Mouse (Mus musculus) layer of hippocampus, adult 2 months (tissue): ENCODE results near the gene Ugt1a8. TPM values are rescaled to one million over a fixed set of nuclear protein-coding genes. Genes with fewer than 3 reads are reported as not detected.

ENCODE experiments used
- DNase-seq, 2 experiments: peaks; one replicate each; pipeline ENCODE4 v3.0.0; 2022; ENCODE audit warnings: low spot score in 2 of 2
- H3K27ac ChIP-seq: fragments of 200-600 bp; 2 replicates; pipeline ENCODE4 v1.8.1; 2022
- H3K4me3 ChIP-seq: fragments of 200-600 bp; 2 replicates; pipeline ENCODE4 v1.8.1; 2022; ENCODE audit warnings: mild to moderate bottlenecking
- CTCF ChIP-seq: fragments of 200-600 bp; conservative IDR thresholded peaks from 2 replicates; pipeline ENCODE4 v1.8.1; 2022; ENCODE audit warnings: antibody characterized with exemption, mild to moderate bottlenecking, moderate library complexity
- total RNA-seq, 2 experiments: library from RNA; stranded (reverse); gene quantifications; 2 replicates each; pipeline ENCODE4 v1.2.3; 2021

The Ugt1a8 gene
- total RNA-seq, 2 experiments from 2014 or later: not detected

DNA sequence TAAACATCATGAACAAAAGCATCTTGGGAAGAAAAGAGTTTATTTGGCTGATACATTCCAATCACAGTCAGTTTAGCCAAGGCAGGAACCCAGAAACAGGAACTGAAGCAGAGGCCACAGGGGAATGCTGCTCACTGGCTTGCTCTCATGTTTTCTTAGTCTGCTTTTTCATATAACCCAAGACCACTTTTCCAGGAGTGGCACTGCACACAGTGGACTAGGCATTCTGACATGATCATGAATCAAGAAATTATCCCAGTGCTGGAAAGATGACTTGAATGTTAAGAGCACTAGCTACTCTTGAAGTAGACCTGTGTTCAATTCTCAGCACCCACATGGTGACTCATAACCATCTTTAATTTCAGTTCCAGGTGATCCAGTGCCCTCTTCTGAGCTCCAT, 138.1 kb downstream of the Ugt1a8 start:
- DNase-seq: no peak
- TF ChIP-seq CTCF: no peak
- no peak overlapping the region for H3K4me3 ChIP-seq

DNA sequence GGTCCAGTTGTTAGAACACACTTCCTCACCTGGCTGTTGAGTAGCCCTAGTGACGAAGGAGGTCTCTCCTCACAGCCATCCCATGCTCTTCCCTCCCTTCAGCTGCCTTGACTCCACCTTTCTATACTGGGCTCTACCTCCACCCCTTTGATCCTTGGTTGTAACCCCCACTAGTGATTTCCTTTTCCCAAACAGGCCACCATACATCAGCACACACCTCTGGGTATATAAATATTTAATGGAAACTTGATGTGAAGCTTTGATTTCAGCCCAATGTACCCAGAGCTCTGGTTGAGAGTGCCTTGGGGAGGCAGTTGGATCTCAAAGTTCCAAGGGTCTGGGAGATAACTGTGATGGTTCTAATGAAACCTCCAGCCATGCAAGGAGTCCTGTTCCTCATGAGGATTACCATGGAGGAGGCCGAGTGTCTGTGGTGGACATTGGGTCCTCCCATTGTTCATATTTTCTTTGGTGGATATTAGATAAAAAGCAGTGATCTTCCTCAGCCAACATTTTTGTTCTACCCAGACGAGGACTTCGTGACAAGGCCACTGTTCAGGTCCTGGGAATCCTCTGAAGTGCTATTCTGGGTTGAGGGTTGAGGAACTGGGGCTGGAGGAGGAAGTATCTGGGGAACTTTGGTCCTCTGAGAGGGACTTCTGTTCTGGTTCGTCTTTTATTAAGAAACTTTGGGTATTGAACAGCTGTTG, 139.2 kb downstream of the Ugt1a8 start, which contains the start of gene Mroh2a:
Mroh2a (plus strand) TSS at position 317 of the 710 bp plus-strand sequence.
- Histone ChIP-seq H3K27ac (no peak within 1 kb of the TSS), H3K4me3 (no peak within 1 kb of the TSS)
- no peak for DNase-seq
- TF ChIP-seq CTCF: no peak

More for the DNA sequence above, 138.1 kb downstream of the Ugt1a8 start:
- no peak overlapping the region for H3K27ac ChIP-seq

DNA sequence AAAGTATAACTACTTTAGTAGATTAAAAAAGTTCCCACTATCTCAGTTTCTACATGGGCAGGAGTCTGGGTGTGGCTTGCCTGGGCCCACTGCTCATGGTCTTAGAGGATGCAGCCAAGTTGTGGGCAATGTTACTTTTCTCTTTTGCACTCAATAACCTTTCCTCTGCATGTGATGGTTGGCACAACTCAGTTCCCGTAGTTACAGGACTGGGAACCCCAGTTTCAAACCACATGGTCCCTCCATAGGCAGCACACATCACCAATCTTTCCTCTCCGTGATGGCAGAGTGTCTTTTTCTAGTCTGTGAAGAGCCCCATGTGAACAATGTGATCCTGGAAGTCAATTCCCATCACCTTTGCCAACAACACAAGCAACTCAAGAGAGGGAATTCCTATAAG, 139.9 kb downstream of the Ugt1a8 start:
- no peak for DNase-seq
- Histone ChIP-seq H3K27ac (no peak overlapping the region), H3K4me3 (no peak overlapping the region)
- TF ChIP-seq CTCF: no peak

DNA sequence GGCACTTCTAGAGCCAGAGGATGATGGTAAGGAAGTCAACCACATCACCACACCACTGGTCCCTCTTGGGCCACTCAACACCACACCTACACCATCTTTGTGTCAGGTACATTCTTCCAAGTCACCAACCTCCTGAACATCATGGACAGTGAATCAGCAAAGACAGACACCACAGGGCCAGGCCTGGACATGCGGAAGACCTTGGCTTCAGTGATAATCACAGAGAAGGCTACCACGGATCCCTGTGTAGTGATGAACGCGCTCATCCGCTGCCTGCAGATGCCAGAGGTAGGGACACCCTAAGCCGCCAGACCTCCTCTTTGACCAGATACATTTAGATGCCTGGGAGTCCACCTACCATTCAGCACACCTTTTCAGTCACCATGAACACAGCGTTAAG, 140.5 kb downstream of the Ugt1a8 start:
- no peak for TF ChIP-seq CTCF
- no peak overlapping the region for H3K27ac ChIP-seq
- no peak overlapping the region for H3K4me3 ChIP-seq
- DNase-seq: no peak

DNA sequence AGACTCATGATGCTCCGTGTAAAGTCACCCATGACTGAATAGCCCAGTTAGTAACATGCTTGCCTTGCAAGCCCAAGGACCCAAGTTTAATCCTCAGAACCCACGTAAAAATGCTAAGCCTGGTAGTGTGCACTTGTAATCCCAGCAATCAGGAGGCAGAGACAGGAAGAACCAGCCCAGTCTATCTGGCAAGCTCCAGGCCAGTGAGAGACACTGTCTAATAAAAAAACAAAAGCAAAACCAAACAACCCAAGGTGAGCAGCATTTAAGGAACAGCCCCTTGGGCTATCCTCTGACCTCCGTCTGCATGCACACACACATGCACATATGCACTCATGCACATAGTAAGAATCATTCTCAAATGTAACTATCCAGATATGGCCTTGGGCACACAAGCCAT, 142.0 kb downstream of the Ugt1a8 start:
- TF ChIP-seq CTCF: no peak
- Histone ChIP-seq H3K4me3 (no peak overlapping the region), H3K27ac (no peak overlapping the region)
- no peak for DNase-seq

DNA sequence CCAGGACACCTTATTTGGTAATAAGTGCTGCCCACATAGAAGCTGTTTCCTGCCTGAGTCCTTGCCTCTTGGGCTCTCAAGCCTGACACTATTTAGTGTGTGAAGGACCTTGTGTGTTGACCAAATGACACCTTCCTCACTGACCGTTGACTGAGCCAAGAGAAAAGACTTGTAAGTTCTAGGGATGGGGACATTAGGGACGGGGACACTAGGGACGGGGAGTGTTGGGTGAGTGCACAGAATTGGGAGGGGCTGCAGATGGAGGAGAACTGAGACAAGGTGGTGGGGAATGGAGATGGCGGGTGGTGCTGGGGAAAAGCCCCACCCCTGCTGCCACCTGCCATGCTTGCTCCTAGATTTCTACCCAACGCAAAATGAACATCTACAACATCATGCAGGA, 142.4 kb downstream of the Ugt1a8 start:
- no peak for DNase-seq

DNA sequence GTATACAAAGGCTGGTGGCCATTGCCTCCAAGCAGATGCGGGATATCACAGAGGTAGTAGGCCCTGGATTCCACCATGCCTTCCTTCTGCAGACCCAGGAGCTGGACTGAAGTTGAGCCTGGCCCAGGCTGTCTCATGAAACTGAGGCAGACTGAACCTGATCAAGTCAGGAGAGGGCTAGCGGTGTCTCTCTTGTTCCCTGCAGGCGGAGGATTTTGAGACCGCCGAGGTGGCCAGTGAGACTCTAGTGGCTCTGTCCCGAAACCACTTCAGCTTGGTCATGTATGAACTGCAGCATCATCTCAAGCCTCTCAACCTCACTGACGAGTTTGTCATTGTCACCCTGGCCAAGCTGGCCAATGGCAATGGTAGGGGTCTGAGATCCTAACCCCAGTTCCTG, 142.8 kb downstream of the Ugt1a8 start:
- Histone ChIP-seq H3K4me3 (no peak overlapping the region), H3K27ac (no peak overlapping the region)
- DNase-seq: no peak
- TF ChIP-seq CTCF: no peak

More for the DNA sequence above, 142.4 kb downstream of the Ugt1a8 start:
- TF ChIP-seq CTCF: no peak
- no peak overlapping the region for H3K4me3 ChIP-seq
- no peak overlapping the region for H3K27ac ChIP-seq

DNA sequence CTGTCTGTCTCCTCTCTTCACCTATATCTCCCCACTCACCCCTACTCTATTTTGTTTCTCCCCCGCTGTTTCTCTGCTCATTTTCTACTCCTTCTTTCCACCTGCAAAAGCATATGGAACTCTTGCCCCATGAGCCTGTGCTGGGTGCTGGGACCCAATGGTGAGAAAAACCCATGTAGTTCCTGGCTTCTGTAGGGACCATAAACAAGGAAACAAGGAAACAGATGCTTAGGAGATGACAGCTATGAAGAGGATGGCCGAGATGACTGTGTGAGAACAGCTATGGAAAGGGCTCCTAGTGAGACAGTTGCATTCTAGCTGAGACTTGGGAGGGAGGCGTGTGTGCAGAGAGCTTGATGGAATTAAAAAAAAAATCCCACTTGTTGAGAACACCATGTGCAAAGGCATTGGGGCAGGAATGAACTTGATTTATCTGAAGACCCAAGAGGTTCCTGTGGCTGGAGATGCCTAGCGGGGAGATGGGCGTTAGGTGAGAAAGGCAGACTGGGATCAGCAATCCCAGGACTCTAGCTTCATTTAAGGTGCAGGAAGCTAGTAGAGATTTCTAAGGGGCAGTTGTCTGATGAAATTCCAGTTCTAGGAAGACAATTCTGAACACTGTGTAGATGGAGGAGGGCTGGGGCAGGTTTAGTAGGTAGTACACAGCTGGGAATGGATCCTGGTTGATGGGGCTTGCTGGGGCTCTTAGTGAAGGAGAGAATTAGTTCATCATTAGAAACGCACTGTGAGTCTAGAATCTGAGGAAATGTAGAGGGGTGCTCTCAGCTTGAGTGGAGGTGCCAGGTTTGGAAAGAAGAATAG, 143.6 kb downstream of the Ugt1a8 start:
- no peak for TF ChIP-seq CTCF
- DNase-seq: no peak
- Histone ChIP-seq H3K27ac (no peak overlapping the region), H3K4me3 (no peak overlapping the region)

- Histone ChIP-seq H3K4me3 (no peak overlapping the region), H3K27ac (no peak overlapping the region)
- no peak for DNase-seq
- TF ChIP-seq CTCF: no peak
Measured at GRCm38 (mm10) chr1:88231803-88232499, 144.3 kb downstream of the Ugt1a8 start.

- no peak for DNase-seq
- H3K27ac ChIP-seq: no peak overlapping the region
- TF ChIP-seq CTCF: no peak
- no peak overlapping the region for H3K4me3 ChIP-seq
Measured at GRCm38 (mm10) chr1:88232664-88233380, 145.2 kb downstream of the Ugt1a8 start.

DNA sequence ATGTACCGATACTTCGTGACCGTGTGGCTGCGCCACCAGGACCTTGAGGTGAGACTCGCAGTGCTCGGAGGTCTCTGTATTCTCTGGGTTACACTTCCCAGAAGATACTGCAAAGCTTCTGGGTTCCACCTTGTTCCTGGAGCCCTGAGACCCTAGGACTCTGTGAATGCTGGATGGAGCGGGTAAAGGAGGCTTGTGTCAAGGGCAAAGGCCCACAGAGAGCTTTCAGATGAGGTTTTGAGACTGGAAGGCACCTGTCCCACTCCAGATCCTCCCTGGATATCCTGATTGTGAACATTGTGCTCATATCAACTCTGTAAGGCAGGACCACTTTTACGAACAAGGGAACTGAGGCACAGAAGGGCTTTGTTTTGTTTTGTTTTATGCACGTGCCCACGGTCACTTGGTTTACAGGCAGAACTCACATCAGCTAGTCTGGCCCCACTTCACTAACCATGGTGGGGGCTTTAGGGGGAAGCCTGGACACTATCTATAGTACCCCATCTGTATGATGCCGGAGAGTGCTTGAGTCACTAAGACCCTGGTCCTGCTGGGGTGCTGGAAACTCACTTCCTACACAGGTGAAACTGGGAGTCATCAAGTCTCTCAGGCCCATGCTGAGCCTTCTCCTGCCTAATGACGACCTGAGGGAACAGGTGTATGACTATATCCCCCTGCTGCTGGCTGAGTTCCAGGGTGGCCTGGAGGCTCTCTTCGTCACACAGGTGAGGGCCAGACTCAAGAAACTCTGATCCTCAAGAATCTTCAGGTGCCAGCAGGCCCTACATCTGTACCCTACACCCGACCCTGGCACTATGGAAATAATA, 146.0 kb downstream of the Ugt1a8 start:
- no peak overlapping the region for H3K27ac ChIP-seq
- TF ChIP-seq CTCF: no peak
- no peak overlapping the region for H3K4me3 ChIP-seq
- no peak for DNase-seq

DNA sequence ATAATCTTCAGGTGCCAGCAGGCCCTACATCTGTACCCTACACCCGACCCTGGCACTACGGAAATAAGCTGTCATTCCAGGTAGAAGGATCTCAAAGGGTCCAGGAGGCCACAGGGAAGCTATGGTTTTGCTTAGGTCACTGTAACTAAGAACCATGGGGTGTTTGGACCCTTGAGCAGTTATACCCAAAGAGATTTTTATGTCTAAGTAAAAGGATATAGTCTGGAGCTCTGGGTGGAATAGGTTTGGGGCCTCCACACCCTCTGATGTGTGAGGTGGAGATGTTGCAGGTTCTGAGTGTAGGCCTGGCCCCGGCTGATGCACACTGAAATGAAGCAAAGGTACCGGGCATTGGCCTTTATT, 146.6 kb downstream of the Ugt1a8 start:
- no peak for TF ChIP-seq CTCF
- Histone ChIP-seq H3K27ac (no peak overlapping the region), H3K4me3 (no peak overlapping the region)
- no peak for DNase-seq
